Mouse (Mus musculus) neural tube, embryonic 10.5 days (tissue): Measurements from ENCODE around the gene Slc50a1.
A peak's percentile ranks its signal among the peaks of the same experiment; 100 is the strongest.

ENCODE experiments used
- DNase-seq: peaks from one replicate; pipeline ENCODE4 v3.0.0-alpha.2; 2017; ENCODE audit warnings: low spot score; ENCODE audit errors: extremely low spot score

Gene Slc50a1

DNA sequence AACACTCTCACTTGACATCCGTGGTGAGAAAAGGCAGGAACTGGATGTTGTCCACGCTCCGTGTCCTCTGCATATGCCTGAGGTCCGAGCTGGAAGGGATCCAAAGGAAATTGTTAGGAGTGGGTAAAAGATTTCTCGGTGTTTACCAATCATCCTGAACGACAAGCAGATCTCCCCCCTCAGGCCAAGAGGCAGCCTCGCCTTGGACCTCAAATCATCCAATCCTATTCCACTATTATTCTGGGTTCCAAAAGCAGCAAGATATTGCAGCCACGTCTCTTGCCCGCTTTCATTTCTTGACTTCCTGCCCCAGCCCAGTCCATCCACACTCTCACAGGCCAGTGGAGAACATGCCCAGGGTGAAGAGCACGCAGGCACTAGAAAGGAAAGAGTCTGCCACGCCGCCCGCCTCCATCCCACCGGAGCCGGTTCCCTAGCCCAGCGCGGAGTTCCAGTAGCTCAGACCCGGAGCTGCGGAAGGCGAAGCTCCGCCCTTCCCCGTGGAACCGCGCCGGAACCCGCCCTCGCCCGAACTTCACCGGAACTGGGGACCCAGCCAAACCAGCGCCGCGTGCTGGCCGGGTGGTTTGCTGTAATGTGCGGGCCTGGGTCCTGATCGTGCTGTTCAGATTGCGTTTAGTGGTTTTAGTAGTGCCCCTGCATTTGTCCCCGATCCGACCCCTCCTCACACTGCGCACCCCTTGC, at the start of gene Slc50a1:
Gene Slc50a1, minus strand, starts transcription at position 520 of the 705 bp plus-strand sequence.
- DNase-seq: peak; percentile 78

DNA sequence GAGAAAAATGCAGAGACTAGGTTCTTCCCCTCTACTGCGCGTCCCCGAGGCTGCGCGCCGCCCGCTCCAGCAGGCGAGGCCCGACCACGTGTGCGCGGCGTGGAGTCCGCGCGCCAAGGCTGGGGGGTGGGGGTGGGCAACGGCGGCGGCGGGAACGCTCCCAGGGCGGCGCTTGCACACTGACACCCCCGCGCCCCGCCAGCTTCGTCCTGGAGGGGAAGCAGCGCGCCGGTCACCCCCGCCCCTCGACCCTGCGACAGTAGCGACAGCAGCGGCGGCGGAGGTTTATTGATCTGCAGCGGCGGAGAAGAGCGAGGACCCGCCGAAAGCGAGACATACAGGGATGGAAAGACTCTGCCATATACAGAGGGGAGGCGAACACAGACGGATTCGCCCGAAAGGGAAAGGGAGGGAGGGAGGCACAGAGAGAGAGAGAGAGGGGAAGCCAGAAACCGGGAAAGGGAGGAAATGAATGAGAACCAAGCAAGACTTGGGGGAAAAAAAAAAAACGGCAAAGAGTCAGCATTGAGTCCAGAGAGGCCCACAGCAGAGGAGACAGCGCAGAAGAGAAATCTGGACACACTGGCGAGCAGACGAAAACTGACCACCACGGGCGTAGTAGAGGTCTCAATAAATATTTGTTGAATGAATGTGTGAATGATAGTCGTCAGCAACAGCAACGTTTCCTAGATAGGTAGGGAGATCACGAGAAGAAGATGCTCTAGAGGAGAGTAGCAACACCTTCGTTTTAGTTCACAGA, 49.4 kb upstream of the Slc50a1 start:
- DNase-seq: peak; percentile 52

DNA sequence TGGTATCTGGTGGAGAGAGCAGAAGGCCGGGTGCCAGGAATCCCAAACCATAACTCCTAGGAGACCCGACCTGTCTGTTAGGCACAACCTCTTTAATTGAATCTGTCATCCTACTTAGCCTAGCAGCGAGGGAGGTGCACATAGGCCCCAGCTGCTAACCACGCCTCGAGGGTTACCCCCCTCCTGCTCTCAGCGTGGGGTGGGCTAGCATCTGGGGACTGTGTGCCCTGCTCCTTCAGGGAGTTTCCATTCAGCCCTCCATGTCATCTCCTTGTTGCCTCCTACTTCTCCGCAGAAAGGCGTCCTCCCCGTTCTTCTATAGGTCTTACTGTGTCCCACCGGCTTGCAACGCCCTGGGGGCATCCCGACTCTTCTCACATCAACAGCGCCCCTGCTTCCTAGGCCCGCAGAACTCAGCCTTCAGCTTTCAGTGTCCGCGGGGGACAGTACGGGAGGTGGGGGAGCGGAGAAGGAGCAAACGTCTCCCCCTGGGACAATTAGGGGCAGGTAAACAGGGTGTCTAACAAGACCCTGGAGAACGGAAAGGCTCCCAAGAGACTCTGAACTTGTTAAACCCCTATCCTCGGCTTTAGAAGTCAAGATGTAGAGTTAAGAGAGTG, 48.7 kb upstream of the Slc50a1 start:
- DNase-seq: peak; percentile 40

DNA sequence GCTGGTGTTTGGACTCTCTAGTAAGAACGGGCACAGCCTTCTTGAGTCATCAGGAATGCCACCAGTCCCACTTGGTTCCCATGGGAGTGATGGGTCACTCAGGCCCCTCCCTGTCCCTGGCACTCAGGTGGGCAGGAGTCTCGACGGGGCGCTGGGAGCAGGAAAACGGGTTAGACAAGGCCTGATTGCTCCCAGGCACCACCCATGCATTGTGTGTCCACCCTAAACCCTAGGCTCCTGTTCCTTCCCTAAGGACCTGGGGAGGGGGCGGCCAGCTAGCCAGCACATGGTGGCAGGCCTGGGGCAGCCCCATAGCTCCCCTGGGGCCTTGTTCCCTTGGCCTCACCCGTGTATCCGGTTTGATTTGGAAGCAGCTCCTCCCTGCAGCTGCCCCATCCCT, 47.9 kb upstream of the Slc50a1 start:
- DNase-seq: no peak

DNA sequence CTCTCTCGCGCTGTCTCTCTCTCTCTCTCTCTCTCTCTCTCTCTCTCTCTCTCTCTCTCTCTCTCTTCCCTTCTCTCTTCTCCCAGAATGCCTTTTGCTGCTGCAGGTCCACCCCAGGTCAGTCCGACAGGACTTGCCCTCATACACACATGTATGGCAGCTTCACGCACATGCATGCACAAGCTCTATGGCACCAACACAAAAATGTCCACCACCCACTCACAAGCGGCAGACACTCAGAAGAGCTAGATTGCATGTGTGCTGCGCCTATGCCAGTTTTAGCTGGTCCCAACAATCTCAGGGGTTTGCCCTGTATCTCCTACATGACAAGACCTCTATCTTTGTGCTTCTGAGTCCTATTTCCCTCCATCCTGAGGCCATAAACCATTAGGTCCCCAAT, 46.9 kb upstream of the Slc50a1 start:
- no peak for DNase-seq

DNA sequence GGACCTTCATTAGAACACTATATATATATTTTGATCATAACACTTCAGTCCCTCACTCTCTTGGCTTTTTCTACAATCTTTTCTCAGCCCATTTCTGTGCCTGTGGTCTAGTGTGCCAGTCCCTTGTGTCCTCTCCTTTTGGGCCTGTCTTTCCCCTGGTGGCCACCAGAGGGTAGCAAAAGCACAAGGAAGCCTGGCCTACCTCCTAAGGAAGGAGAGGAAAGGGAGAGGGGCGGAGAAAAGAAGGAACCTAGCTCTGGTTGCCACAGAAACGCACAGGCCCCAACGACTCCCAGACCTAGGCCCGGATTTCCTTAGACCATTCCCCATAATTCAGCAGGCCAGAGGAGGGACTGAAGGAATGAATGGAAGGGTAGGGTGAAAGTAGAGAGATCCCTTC, 46.5 kb upstream of the Slc50a1 start:
- DNase-seq: peak; percentile 84

DNA sequence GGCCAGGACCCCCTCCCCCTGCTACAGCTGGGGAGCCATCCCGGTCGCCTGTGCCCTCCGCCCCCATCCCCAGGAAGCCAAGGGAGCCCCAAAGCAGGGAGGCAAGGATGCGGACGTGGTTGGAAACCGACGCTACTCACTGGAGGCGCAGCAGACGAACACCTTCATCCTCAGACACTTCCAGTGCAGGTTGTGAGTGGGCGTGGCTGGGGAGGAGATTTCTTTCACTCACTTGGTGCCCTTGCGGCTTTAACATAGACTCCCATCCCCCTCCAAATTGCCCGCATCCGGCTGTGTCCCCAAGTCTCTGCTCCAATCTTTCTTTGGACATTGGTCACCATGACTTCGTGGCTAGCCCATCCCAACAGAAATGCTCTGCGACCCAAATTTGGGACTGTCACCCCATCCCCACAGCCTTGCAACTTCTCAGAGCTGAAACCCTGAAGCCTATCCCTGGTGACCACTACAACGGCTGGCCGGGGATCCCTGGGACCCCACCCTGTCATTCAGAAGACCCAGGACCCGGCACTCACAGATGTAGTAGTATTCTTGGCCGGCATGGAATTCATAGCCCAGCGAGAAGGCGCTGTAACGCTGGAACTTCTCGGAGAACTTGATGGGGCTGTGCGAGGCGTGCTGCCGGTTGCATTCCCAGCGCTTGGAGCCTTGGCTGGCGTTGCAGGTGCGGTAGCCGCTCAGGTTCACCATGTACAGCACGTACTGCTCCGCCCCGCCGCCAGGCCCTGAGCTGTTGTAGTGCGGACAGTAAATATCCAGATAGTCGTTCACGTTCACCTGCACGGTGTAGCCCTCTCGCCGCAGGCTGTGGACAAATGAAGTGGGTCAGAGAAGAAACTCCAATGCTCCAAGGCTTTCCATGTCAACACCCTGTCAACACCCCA, 45.8 kb upstream of the Slc50a1 start:
- peak; percentile 37 for DNase-seq

DNA sequence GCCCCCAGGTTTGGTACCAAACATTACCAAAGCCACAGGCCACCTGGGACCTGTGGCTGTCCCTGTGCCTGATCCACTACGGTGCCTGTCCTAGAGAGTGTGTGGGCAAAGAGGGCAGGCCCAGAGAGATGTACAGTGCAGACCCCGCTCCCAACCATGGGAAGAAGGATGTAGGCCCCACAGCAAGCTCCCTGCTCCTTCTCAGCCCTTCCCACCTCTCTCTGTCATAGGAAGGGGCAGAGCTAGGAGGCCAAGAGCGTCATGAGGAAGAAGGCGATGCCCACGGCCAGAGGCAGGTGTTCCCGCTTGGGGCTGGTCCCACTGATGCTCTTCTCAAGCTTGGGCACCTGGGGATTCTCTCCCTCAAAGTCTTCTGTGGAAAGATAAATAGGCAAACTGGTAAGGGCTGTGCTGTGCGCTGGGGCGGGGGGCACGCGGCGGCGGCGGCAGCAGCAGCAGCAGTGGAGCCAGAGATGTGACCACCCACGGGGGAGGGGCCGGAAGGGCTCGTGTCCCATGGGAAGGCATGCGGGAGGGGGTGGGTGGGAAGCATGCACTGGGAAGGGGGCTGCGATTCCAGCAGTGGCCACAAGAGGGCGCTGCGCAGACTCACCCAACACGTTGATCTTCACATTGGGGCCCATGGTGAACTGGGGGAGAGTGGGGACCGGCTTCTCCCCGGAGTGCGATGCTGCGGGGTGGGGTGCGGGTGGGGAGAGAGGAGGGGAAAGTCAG, 45.0 kb upstream of the Slc50a1 start:
- peak; percentile 90 for DNase-seq

DNA sequence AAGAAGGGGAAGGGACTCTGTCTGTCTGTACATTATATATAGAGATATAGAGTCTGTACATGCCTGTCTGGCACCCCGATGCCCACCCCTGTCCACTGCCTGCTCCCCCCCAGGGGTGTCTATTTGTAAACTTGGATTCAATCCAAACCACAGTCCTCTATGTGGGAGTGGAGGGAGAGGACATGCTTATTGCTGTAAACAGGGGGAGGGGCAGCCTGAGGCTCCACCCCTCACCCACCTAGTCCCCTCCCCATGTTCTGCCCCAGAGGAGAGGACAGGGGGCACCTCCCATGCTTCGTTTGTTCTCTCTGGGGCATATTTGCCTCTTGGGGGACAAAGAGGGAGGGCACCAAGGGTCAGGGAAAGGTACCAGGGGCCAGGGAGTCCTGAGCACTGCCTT, 44.4 kb upstream of the Slc50a1 start:
- DNase-seq: no peak

DNA sequence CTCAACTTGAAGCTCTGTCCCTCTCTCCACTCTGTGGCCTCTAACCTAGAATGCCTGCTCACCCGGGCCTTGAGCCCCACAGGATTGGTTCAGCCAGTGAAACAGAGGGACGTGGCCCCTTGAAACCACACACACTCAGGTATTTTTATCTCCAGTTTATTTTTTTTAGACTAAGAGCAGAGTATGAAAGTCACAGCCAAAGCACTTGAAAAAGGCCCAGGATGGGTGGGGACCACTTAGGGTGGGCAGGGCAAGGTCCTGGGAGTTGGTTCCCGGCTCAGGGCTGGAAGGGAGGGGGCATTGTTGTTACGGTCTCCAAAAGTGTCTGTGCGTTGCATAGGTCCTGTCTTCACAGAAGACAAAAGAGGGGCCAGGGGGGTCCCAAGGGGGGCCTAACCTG, 44.0 kb upstream of the Slc50a1 start:
- DNase-seq: no peak

DNA sequence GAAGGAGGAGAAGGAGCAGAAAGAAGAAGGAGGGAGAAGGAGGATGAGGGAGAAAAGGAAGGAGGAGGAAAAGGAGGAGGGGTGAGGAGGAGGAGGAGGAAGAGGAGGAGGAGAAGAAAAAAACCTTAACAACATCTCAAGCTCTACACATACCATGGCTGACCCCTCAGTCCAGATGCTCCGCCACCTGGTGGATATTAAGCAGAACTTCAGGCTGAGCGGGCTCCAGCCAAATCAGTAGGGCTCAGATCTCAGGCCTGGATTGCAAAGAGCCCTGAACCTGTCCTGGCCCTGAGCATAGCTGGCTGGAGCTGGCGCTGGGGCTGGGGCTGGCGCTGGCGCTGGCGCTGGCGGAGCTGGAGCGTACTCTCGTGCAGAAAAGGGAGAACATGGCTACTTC, 37.7 kb upstream of the Slc50a1 start:
- DNase-seq: peak; percentile 74

DNA sequence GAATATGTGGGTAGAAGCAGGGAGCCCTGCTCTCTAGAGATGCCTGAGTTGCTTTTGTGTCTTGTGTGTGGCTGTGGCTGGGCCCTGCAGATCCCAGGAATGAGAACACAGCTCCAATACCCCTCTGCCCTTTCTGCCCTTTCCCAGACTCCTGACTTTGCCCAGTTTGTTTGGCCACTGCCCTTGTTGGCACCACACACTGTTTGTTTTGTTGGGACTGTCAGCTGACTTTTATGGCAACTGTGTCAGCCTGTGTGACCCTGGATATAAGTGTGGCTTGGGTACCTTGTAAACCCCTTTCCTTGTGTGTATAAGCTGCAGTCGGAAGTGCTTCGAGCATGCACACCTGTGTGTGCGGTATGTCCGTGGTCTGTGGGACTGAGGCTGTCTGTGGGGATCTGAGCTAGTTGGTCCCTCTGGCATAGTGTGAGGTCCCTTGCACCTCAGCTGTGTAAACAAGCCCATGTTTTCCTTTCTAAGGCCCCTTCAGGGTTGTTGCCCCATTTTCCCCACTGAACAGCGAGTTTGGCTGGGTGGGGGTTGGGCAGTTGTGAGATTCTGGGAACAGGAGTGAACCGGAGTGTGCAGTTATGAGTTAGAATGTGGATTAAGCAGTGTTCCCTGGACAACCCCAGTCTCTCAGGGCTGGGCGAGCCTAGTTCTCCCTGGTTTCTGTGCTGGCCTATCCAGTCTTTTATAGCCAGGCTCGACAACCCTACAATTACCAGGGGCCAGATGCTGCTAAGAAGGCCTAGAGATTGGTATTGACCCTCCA, 35.4 kb upstream of the Slc50a1 start:
- DNase-seq: no peak

DNA sequence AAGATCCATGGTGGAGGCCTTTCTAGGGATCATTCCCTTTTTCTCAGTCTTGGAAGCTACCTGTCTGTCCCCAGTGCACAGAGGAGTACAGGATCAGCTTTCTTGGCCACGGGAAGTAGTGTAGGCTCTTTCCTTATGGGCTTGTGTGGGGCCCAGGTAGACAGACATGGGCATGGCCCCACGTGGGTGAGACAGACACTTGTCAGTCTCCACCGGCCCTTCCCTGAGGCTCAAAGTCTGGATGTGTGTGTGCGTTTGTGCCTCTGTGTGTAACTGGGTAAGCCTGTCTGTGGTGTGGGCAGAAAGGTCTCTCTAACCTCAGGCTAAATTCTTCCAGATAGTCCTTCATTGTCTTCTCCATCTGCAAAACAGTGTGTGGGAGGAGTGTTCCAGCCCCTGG, 34.7 kb upstream of the Slc50a1 start:
- DNase-seq: no peak

DNA sequence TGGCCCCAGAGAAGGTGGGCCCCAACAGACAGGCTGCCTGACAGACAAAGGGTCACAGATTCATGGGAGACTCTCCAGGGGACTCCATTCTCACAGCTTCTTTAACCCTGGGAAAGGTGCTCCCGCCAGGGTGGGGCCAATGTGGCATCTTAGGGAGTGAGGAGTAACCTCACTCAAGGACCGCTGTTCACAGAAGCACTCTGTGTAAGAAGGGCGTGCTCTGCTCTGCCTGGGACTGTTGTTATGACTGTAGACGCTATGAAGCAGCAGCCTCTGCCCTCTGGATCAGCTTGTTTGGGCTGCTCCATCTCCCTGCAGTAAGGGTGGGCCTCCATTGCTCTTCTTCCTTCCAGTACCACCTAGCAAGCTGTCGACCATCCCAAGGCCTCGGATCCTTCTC, 34.1 kb upstream of the Slc50a1 start:
- DNase-seq: no peak

DNA sequence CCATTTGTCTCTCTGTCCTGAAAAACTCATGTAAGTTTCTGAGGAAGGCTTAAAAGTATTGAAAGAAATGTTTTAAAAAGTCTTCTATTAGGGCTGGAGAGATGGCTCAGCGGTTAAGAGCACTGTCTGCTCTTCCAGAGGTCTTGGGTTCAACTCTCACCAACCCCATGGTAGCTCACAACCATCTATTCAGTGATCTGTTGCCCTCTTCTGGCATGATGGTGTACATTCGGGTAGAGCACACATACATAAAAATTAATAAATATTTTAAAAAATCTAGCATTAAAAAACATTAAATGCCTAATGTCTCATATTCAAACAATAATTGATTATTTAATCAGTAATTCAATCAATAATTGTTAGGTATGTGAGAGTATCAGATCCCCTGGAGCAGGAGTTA, 30.1 kb upstream of the Slc50a1 start:
- DNase-seq: no peak

DNA sequence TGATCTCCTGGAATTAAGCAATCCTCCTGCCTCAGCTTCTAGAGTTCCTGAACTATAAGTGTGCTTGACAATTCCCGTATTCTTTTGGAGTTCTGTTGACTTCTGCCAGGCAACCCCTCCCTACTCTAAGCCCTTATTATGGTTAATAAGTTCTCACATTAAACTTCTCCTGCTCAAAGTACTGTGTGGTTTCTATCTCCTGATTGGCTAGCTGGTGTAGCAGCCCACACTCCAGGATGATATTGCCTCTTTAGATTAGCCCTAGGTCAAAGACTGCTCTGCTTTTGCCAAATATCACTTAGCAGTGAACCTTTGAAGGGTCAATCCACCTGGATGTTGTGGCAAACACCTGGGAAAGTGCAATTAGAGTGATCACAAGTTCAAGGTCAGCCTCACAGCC, 29.7 kb upstream of the Slc50a1 start:
- DNase-seq: no peak

DNA sequence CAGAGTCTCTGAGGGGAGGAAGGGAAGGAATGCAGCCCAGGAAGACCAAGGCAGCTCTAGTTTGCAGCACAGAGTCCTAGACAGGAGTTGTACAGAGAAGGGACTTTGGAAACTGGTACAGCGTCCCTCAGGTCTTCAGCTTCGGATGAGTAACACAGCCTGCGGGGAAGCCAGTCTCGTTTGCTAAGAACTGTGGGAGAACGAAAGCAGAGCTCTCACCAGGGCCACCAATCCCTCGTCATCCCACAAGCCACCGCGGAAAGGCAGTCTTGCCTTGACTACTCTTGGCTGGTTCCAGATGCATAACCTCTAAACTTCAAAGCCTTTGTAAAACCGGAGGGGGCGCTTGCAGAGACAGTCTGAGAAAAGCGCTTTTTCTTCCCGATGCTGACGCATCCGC, 29.1 kb upstream of the Slc50a1 start:
- peak; percentile 51 for DNase-seq

DNA sequence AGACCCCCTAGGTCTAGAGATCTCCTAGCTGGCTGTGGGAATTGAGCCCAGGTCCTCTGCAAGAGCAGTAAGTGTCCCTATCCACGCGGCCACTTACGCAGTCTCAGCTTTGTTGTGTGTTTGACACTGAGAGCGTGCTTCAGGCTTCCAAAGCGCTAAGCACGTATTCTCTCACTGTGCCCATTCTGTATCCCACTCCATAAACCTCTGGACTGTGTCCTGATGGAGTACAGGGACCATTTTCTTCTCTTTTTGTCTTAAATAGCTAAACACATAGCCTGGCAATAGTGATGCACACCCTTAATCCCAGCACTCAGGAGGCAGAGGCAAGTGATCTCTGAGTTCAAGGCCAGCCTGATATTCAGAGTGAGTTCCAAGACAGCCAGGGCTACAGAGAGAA, 28.5 kb upstream of the Slc50a1 start:
- DNase-seq: no peak

DNA sequence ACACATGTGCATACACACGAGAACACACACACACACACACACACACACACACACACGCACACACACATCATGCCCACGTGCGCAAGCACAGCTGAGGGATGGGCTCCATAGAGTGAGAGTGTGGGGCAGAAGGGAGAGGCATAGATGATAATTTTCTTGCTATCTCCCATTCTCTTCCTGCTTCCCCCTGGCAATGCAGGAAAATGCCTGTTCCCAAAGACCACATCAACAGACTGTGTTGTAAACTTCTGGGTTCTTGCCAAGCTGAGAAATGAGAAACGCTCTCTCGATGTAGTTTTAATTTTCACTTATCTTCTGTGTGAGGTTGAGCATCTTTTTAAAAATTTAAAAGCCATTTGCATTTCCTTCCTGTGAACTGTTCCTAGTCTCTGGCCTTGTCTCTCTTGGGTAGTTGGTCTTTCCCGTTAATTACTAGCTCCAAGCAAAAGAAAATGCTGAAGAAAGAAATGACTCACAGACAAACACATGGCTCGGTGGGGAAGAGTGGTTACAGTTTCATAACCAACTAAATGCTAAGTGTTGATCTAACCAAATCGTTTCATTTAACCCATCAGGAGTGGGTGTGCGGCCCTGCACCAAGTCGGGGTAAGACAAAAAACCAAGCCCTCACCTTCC, 26.5 kb upstream of the Slc50a1 start:
- no peak for DNase-seq
